Mouse (Mus musculus) embryo, embryonic 11 days (tissue): ENCODE data around the gene Rap2c.

ENCODE experiments used
- DNase-seq: peaks from one replicate; pipeline ENCODE4 v3.0.0-alpha.2; 2015

Gene Rap2c

DNA sequence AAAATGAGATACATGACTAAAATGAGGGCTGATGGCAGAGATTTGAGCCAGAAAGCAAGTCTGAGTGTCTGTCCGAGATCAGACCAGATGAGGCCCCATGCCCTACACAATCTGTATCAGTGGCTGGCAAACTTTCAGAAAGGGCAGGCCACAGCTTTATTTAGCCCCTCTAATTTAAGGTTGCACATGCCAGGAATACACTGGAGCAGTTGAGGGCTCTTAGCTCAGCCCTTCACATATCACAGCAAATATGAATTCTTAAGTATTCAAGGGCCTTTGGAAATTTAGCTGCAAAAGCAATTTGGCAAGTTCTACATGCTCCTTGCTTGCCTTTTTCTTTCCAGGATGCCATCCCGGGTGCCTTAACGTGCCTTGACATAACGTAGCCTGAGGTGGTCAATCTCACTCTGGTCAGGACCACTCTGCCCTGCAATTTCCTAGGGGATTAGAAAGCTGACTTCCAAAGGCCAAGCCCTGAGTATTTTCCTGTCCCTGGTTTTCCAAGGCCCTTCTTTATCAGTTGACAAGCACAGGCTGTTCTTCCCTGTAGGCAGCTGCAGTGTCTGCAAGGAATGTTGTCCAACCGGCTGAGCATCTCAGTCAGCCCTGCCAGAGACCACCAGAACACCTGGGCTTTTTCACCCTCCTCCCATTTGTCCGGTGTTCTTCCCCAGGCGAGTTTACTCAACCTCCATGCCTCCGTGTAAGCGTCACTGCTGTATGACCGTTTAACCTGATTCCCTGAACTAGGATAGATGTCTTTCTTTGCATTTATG lies 49.5 kb downstream of the Rap2c start:
- no peak for DNase-seq

DNA sequence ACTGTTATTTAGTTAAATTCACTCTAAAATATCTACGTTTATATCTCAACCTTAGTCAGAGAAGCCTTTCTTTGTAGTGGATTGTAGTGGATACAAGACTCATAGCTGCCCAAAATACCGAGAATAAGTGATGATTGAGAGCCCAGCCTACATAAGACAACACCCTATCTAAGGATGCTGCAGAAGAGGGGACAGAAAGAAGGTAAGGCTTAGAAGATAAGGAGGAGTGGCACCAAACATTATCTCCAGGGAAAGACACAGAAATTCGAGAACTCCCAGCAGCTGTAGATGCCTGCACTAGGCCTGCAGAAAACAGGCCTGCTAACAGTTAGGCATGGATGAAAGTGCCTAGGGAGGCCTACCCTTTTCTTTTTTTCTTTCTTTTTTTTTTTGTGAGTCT lies 52.7 kb downstream of the Rap2c start:
- DNase-seq, result no peak

- no peak for DNase-seq
Observed at GRCm38 (mm10) chrX:50962955-50963354, 54.9 kb downstream of the Rap2c start.
